Mouse (Mus musculus): ENCODE measurements at regions not wholly inside any gene's neighbourhood (a gene's known extent, or its start where the extent isn't known, plus 50 kb on each side); places are given as distances from the start of the nearest gene placed in this dataset.

DNA sequence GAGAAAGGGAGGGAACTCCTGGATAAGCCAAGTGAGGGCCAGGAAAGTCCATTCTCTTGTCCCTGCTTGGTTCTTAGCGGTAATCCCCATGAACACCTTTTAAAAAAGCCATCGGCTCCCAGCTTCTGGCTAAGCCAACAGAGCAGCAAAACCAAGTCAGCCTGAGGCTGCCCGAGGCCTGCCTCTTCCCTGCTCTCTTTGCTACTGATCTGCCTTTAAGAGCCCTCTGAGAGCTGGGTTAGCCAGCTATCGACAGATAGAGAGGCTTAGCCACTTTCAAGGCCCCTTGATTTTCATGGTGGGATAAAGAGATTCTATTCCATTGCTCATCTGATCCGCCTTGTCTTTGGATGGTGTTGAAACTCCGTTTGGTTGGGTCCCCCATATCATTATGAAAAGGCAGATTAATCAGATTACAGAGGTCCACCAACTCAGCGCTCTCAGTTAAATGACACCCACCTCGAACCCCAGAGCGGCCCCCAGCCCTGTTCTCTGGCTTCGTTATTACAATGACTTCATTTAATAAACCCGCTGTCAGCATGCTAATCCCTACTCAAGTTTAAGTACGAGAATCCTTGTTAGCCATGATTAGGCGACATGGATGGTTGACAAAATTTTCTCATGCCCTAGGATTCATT is 66.1 kb downstream of the Slc4a3 start:
- intact Hi-C loops (cut with DNase I), result no loop called here

GRCm38 (mm10) chr1:75613206-75613605 is 67.1 kb downstream of the Slc4a3 start:
- no peak for DNase-seq
- intact Hi-C loops (cut with DNase I), result no loop called here

More for the DNA sequence above, 66.1 kb downstream of the Slc4a3 start:
- DNase-seq, result no peak

DNA sequence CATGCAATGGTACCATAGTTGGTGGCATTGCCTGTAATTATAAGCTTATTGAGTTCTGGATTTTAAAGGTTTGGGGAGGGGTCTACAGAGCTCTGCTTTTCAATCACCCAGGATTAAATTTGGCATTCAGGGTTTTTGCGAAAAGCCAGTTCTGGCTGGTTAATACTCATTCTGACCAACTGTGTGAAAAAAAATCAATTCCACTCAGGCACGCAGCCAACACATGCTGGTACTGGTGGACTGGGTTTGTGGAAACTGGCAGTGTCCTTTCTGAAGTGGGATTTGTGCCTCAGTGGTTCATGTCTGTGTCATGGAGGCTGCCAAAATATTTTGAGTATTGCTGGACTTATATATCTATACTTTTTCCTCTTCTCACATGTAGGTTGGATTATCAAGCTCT is 70.9 kb downstream of the Slc4a3 start:
- DNase-seq, result peak; percentile 59
- intact Hi-C loops (cut with DNase I), result no loop called here

DNA sequence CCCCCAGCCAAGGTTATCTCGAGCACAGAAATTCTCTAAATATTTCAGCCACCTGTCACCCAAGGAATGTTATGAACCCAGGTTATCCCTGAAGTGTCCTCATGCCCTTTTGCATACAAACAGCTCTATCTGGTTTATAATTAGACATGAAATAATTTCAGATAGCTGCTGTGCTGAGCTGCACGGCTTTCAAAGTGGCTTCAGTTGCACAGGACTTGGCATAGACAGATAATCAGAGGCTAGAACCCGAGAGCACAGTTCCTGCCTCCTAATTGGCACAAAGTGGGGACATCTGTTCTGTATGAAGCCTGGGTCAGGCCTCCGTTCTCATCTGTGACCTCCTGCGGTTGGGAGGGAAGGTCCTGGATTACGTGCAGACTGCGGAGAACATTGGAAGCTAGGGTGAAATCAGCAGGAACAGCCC is 72.3 kb downstream of the Slc4a3 start:
- DNase-seq, result no peak
- intact Hi-C loops (cut with DNase I), result no loop called here

- no peak for DNase-seq
- intact Hi-C loops (cut with DNase I), result no loop called here
These were observed 84.2 kb downstream of the Slc4a3 start for GRCm38 (mm10) chr1:75630287-75630686.

DNA sequence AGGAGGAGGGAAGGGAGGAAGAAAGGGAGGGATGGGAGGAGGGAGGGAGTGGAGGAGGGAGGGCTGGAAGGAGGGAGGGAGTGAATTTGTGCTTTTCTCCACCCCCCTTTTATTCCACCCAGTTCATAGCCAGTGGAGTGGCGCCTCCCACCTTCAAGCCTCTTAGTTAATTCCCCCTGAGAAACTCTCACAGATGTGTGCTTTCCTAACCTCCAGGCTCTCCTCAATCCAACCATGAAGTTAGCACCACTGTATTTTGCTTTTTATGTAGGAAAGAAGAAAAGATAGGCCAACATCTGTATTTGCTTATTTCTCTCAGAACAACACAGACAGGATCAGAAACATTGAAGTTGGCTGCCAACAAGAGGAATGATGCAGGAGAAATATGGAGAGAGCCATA is 85.7 kb downstream of the Slc4a3 start:
- intact Hi-C loops (cut with DNase I), result no loop called here
- DNase-seq, result no peak

- intact Hi-C loops (cut with DNase I), result no loop called here
- DNase-seq, result no peak
These were observed 89.5 kb downstream of the Slc4a3 start for GRCm38 (mm10) chr1:75635591-75635990.

DNA sequence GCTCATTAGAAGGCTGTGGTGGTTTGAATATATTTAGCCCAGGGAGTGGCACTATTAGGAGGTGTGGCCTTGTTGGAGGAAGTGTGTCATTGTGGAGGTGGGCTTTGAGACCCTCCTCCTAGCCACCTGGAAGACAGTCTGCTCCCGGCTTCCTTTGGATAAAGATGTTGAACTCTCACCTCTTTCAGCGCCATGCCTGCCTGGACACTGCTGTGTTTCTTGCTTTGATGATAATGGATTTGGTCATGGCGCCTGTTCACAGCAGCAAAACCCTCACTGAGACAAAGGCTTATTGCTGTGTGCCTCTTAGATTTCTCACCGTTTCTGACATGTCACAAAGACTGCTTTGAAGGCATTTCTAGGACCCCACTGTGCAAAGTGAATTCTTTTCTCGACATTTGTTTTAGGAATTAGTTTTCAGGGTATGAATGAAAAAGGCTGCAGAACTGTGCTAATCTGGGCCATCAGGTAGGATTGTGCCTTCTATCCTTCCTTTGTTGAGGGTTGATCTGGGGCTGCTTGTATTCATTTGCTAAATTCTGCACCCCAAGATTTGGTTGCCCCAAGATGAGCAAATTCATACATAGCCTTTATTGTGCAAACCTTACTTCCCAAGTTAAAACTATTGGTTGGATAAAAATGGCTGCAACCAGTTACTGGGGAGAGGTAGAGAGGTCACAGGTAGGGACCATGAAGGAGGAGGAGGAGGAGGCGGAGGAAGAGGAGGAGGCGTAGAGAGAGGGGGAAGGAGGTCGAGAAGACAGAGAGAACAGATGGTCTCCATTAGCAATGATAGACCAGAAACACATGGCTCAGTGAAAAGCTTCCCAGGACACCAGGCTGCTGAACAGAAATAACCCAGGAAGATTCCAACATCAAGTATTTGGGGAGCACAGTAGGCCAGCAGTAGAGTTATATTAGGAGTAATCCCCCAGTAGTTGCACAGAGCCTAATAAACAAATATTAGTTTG is 93.2 kb downstream of the Slc4a3 start:
- intact Hi-C loops (cut with DNase I), result no loop called here
- peak; percentile 14 for DNase-seq

DNA sequence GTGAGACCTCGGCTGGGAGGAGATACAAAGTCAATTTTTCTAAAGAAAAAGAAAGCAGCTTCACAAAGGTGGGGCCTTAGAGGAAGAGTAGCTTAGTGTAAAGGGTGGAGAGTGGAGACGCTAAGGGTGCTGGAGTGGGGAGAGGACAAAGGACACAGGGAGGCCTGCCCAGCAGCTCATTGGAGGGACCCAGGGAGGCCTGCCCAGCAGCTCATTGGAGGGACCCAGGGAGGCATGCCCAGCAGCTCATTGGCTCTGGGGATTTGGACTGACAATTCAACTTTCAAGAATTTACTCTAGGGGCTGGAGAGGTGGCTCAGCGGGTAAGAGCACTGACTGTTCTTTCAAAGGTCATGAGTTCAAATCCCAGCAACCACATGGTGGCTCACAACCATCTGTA is 96.4 kb downstream of the Slc4a3 start:
- intact Hi-C loops (cut with DNase I), result no loop called here
- no peak for DNase-seq

DNA sequence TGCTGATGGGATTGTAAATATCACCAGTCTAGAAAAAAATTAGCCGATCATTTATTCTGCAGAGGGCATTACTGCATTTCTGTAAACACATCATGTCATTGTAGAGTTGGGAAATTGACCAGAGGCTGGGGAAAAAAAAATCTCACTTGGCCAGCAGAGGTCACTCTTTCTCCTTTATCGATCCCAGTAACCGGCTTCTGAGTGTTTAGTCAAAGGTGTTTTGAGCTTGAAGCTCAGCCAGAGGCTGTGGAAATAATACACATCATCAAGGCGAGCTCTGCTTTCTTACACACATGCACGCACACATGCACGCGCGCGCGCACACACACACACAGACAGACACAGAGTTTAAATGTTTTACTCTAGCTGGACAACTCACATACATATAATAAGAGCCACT is 106.5 kb downstream of the Slc4a3 start:
- intact Hi-C loops (cut with DNase I), result loop anchor here (2.0 kb wide), 1 partner anchor 1862 kb away; the partner anchor contains the start of gene Epha4
- DNase-seq, result peak; percentile 57

GRCm38 (mm10) chr1:75652987-75653573 is 107.0 kb downstream of the Slc4a3 start:
- DNase-seq, result peak; percentile 25
- intact Hi-C loops (cut with DNase I), result loop anchor here (2.0 kb wide), 1 partner anchor 1862 kb away; the partner anchor contains the start of gene Epha4

GRCm38 (mm10) chr1:75653671-75654076 is 107.6 kb downstream of the Slc4a3 start:
- intact Hi-C loops (cut with DNase I), result loop anchor here (2.0 kb wide), 1 partner anchor 1861 kb away; the partner anchor contains the start of gene Epha4
- peak; percentile 87 for DNase-seq

DNA sequence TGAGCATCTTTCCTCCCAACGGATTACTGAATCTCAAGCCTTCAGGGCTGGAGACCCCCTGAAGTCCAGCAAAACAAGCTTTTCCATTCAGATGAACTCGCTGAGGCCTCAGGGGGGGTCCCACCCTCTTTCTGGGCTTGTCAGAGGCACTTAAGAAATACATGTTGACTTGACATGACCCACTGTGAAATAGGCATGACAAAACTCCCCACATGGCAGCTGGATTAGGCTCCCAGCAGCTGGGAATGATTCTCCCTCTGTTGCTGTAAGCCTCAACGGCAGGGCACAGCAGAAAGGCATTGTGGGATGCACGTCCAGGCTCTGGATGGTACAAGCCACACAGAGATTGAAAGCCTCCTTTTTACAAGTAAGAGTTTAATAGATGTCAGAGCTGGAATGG is 110.5 kb downstream of the Slc4a3 start:
- no peak for DNase-seq
- intact Hi-C loops (cut with DNase I), result no loop called here

GRCm38 (mm10) chr1:75660336-75661100 is 114.5 kb downstream of the Slc4a3 start:
- intact Hi-C loops (cut with DNase I), result no loop called here
- DNase-seq, result no peak

DNA sequence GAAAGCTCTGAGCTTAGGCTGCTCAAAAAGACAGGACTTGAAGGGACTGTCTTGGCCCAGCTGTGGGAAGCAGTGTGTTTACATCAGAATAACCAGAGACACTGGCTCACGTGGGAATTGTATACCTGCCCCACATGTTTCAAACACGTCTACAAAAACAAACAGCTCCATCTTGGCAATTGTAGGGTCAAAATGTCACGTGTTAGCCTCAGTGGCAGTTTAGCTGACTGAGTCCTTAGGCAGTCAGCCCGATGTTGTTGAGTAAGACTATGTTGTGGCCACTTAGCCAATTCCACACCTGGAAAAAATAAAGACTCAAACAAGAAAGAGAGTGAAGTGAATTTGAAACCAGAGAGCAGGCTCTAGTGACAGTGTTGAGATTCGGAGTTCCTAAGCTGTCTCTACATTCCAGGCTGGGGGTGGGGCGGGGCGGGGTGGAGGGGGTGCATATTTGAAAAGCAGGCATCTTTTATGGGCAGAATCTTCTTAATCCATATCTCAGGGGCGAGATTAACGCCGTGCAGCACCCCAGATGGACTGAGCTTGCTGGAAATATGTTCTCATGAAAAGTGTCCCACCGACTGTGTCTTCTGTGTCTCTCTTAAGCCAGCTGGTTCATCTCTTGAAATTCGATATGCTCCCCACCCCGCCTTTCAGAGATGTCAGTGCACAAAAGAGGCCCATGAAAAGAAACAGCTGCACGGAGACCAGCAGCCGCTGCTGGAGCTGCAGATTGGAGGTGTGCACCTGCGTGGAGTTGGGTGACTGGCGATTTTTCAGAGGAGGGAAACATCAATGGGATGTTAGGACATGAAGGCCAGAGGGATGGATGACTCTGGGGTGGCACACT is 116.3 kb downstream of the Slc4a3 start:
- no peak for DNase-seq
- intact Hi-C loops (cut with DNase I), result no loop called here

DNA sequence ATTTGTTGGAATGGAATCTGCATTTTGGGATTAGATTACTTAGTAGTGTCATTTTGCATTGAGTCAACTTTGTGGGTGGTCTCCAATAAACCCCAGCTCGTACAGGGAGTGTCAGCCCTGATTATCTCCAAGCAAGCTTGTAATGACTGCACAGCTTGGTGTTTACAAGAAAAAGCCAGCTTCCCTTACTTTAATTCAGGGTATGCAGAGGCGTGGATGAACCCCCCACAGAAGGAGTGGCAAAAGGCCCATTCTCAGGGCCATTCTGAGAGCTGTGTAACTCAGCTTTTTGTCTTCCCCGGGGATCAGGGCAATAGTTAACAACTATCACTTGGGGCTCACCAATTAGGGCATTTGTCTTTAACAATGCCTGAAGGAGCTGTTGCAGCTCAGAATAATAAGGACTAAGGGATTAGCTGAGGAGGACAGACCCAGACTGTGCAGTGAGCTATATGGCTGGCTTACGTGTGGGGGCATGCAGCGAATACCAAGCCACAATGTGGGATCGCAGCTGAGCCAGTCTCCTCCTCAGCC is 121.7 kb downstream of the Slc4a3 start:
- DNase-seq, result peak; percentile 56
- intact Hi-C loops (cut with DNase I), result no loop called here

GRCm38 (mm10) chr1:75676295-75676694 is 130.2 kb downstream of the Slc4a3 start:
- intact Hi-C loops (cut with DNase I), result no loop called here
- peak; percentile 42 for DNase-seq

DNA sequence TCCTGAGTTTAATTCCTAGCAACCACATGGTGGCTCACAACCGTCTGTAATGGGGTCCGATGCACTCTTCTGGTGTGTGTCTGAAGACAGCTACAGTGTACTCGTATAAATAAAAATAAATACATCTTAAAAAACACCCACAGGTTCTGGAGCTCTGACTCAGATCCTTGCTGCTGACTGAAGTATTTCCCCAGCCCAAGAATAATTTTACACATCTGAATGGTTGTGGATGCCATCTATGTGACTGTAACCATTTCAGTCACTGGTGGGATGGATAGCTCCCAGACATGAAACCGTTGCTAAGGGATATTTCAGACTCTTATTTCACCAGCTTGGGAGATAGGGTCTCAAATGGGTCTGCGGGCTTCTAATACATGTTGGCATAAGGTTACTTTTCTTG is 131.6 kb downstream of the Slc4a3 start:
- DNase-seq, result no peak
- intact Hi-C loops (cut with DNase I), result no loop called here

GRCm38 (mm10) chr1:75678279-75678678 is 132.2 kb downstream of the Slc4a3 start:
- intact Hi-C loops (cut with DNase I), result no loop called here
- DNase-seq, result no peak
